Mouse (Mus musculus) left cerebral cortex, postnatal 36 days (tissue): ENCODE results near the gene Srgn. TPM values are rescaled to one million over a fixed set of nuclear protein-coding genes. Genes with fewer than 3 reads are reported as not detected.

ENCODE experiments used
- DNase-seq, 2 experiments: peaks; one replicate each; pipeline ENCODE4 v3.0.0; 2021 to 2022; ENCODE audit warnings: low spot score in 2 of 2, mixed read lengths in 1 of 2
- intact Hi-C: fragments of 180-260 bp; cut with DNase I; formaldehyde crosslinking; loops from one replicate; pipeline ENCODE4 v1.15.1; 2025
- total RNA-seq, 2 experiments: library from RNA; stranded (reverse); gene quantifications; 2 replicates each; pipeline ENCODE4 v1.2.3; 2021

Srgn gene
- total RNA-seq = 1 to 10 TPM; 7.7 to 8.9 TPM

GRCm38 (mm10) chr10:62527351-62527750 is at the start of gene Srgn:
Gene Srgn, minus strand, starts transcription at chr10:62527451.
- DNase-seq = no peak
- intact Hi-C loops = no loop called here

GRCm38 (mm10) chr10:62575001-62575400 is 47.8 kb upstream of the Srgn start:
- DNase-seq = no peak
- intact Hi-C loops = no loop called here

- intact Hi-C loops = no loop called here
- DNase-seq = no peak
Observed at GRCm38 (mm10) chr10:62570126-62570871, 43.0 kb upstream of the Srgn start.

GRCm38 (mm10) chr10:62568861-62569260 is 41.6 kb upstream of the Srgn start:
- intact Hi-C loops = no loop called here
- no peak for DNase-seq

GRCm38 (mm10) chr10:62557736-62558135 is 30.5 kb upstream of the Srgn start:
- intact Hi-C loops = no loop called here
- DNase-seq = no peak

- DNase-seq = no peak
- intact Hi-C loops = no loop called here
Observed at GRCm38 (mm10) chr10:62556558-62556901, 29.3 kb upstream of the Srgn start.

- DNase-seq = no peak
- intact Hi-C loops = no loop called here
Observed at GRCm38 (mm10) chr10:62555705-62556557, 28.7 kb upstream of the Srgn start.

- intact Hi-C loops = no loop called here
- no peak for DNase-seq
Observed at GRCm38 (mm10) chr10:62553611-62554091, 26.4 kb upstream of the Srgn start.

- intact Hi-C loops = loop anchor here (2.0 kb wide), 1 partner anchor 50 kb away; no protein-coding TSS in a partner anchor
- peak in 1 of 2 experiments; percentile 26 for DNase-seq
Observed at GRCm38 (mm10) chr10:62550787-62551300, 23.6 kb upstream of the Srgn start.

GRCm38 (mm10) chr10:62549523-62550166 is 22.4 kb upstream of the Srgn start:
- DNase-seq = peak; percentile 22 to 58
- intact Hi-C loops = loop anchor here (2.0 kb wide), 1 partner anchor 49 kb away; no protein-coding TSS in a partner anchor

GRCm38 (mm10) chr10:62546441-62546840 is 19.2 kb upstream of the Srgn start:
- no peak for DNase-seq
- intact Hi-C loops = no loop called here

GRCm38 (mm10) chr10:62545759-62546158 is 18.5 kb upstream of the Srgn start:
- no peak for DNase-seq
- intact Hi-C loops = no loop called here

- intact Hi-C loops = no loop called here
- DNase-seq = no peak
Observed at GRCm38 (mm10) chr10:62544316-62544715, 17.1 kb upstream of the Srgn start.

GRCm38 (mm10) chr10:62543399-62543808 is 16.2 kb upstream of the Srgn start:
- no peak for DNase-seq
- intact Hi-C loops = no loop called here

GRCm38 (mm10) chr10:62542928-62543327 is 15.7 kb upstream of the Srgn start:
- intact Hi-C loops = no loop called here
- no peak for DNase-seq

GRCm38 (mm10) chr10:62542507-62542906 is 15.3 kb upstream of the Srgn start:
- intact Hi-C loops = no loop called here
- no peak for DNase-seq

GRCm38 (mm10) chr10:62541499-62541898 is 14.2 kb upstream of the Srgn start:
- no peak for DNase-seq
- intact Hi-C loops = no loop called here

- intact Hi-C loops = no loop called here
- no peak for DNase-seq
Observed at GRCm38 (mm10) chr10:62540800-62541199, 13.5 kb upstream of the Srgn start.

- intact Hi-C loops = no loop called here
- DNase-seq = no peak
Observed at GRCm38 (mm10) chr10:62534509-62534908, 7.3 kb upstream of the Srgn start.

- intact Hi-C loops = no loop called here
- no peak for DNase-seq
Observed at GRCm38 (mm10) chr10:62532832-62533231, 5.6 kb upstream of the Srgn start.
